ENCODE assay signal across 27 mouse cellular contexts in the genomic region with DNA sequence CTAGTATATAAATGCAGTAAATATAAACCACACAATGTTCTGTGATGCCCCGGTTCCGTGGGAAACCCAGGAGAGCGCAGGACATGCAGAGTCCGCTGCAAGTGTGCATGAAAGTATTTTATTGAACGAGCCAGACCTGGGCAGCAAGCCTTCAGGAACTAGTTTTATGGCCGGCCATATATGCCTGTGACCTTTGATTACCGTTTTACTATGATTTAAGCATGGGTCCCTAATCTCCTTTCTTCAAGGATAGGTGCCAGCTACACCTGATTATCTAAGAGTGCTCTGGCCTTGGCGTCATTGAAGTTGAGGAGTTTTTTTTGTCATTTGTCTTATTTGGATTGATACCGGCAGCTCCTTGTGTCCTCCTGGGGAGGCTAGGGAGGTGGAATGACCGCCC.
"Had no signal": no experiment of that assay in that cellular context is flagged by ENCODE, and none has a peak within 500 bp of the region (broad histone marks: within the 10 kb centered on the region; RNA-seq: fewer than 3 reads in every experiment).

No protein-coding gene starts in this region.

- DNase-seq: gastrocnemius, postnatal 14 days; gastrocnemius, postnatal 36 days; heart, adult 11 months; heart, adult 2 months; heart, postnatal 14 days; heart, postnatal 36 days; kidney, adult 11 months; kidney, adult 2 months; kidney, adult 9 months; kidney, postnatal 14 days; kidney, postnatal 36 days; layer of hippocampus, adult 9-11 months; liver; liver, embryonic 13.5 days had no signal

- H3K27ac ChIP-seq: heart, adult 2 months; heart, embryonic 13.5 days; heart, embryonic 15.5 days; hindbrain, embryonic 13.5 days; hindbrain, embryonic 15.5 days; hindbrain, postnatal 0 days; kidney, embryonic 15.5 days; kidney, postnatal 0 days; left cerebral cortex, adult 2 months; limb, embryonic 10.5 days; limb, embryonic 12.5 days; liver, embryonic 13.5 days; liver, embryonic 15.5 days had no signal

- ATAC-seq: hindbrain, postnatal 0 days had no signal

- H3K9ac ChIP-seq: heart, embryonic 13.5 days; heart, embryonic 15.5 days; hindbrain, embryonic 13.5 days; hindbrain, embryonic 15.5 days; kidney, embryonic 15.5 days; limb, embryonic 12.5 days; liver, embryonic 13.5 days; liver, embryonic 15.5 days had no signal

- H3K4me3 ChIP-seq: heart, adult 2 months; heart, embryonic 13.5 days; heart, embryonic 15.5 days; hindbrain, embryonic 13.5 days; hindbrain, embryonic 15.5 days; kidney, embryonic 15.5 days; left cerebral cortex, adult 2 months; limb, embryonic 10.5 days; limb, embryonic 12.5 days; liver, embryonic 13.5 days; liver, embryonic 15.5 days had no signal

- H3K4me1 ChIP-seq: heart, embryonic 13.5 days; heart, embryonic 15.5 days; hindbrain, embryonic 13.5 days; hindbrain, embryonic 15.5 days; kidney, embryonic 15.5 days; limb, embryonic 10.5 days; limb, embryonic 12.5 days; liver, embryonic 13.5 days; liver, embryonic 15.5 days had no signal

- H3K36me3 ChIP-seq: heart, embryonic 13.5 days; heart, embryonic 15.5 days; hindbrain, embryonic 13.5 days; hindbrain, embryonic 15.5 days; kidney, embryonic 15.5 days; limb, embryonic 10.5 days; limb, embryonic 12.5 days; liver, embryonic 13.5 days; liver, embryonic 15.5 days had no signal

- H3K27me3 ChIP-seq: heart, embryonic 13.5 days; heart, embryonic 15.5 days; hindbrain, embryonic 13.5 days; hindbrain, embryonic 15.5 days; kidney, embryonic 15.5 days; limb, embryonic 12.5 days; liver, embryonic 13.5 days; liver, embryonic 15.5 days had no signal

- H3K4me2 ChIP-seq: heart, embryonic 11.5 days; heart, embryonic 13.5 days; heart, embryonic 15.5 days; hindbrain, embryonic 13.5 days; hindbrain, embryonic 15.5 days; kidney, embryonic 15.5 days; limb, embryonic 12.5 days; liver, embryonic 11.5 days; liver, embryonic 13.5 days; liver, embryonic 15.5 days had no signal

- H3K9me3 ChIP-seq: heart, embryonic 13.5 days; heart, embryonic 15.5 days; hindbrain, embryonic 13.5 days; hindbrain, embryonic 15.5 days; kidney, embryonic 15.5 days; limb, embryonic 10.5 days; limb, embryonic 12.5 days; liver, embryonic 13.5 days; liver, embryonic 15.5 days had no signal
